Mouse (Mus musculus) spleen, adult 18-20 months (tissue): Measurements from ENCODE around the gene Gpr62.

Experiments
- DNase-seq, 2 experiments: peaks; one replicate each; pipeline ENCODE4 v3.0.0; 2022; ENCODE audit warnings: mixed read lengths in 2 of 2

Gpr62 gene

DNA sequence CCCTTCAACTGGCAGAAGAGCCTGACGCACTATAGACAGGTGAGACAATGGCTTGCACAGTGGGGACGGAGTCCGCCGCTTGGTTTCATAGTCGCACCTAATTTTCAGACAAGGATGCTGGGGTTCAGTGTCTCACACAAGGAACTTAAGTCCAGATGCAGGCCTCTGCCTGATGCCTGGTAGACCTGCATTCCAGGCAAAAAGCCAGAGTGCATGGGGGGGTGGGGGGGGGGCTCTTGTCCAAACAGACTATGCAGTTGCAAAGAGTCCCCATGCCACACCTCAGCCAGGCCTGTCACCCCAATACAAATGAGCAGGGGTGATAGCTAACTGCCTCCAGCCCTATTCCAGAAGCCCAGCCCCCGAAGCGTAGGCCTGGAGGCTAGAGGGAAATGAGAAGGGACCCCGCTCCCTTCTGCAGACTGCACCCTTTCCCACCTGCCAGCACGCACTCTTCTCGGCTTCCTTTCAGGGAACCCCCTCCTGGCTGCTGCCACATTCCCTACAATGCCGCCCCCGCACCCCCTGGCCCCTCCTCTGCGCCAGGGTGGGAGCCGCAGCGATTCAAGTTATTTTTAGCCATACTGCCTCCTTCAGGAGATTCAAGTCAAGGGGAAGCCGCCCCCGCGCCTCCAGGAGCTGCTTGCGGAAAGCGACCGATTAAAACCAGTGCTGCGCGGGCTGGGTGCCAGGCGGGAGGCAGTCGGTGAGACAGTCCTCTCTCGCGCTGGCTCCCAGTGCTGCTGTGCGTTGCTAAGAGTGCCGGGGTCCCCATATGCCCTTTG, 47.7 kb downstream of the Gpr62 start:
- DNase-seq: peak in 1 of 2 experiments; percentile 38

DNA sequence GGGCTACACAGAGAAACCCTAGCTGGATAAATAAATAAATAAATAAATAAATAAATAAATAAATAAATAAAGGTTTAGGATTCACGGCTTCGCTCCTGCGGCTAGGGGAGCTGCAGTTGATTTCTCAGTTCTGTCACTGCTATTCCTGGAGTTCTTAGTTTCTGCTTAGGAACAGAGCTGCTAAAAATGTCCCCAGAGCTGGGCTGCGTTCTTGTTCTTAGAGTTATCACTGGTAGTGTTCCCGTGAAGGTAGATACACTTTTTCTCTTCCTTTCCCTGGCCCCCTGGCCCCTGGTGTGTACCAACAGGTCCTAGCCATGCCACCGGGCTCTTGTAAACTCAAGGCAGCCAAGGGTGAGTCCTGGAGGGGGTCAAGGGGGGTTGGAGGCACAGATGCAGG, 48.9 kb downstream of the Gpr62 start:
- DNase-seq: no peak
